Mouse (Mus musculus): ENCODE results near the gene 0610037L13Rik.

0610037L13Rik gene

GRCm38 (mm10) chr4:107920336-107920735 is 30.7 kb downstream of the 0610037L13Rik start:
- DNase-seq (ENCODE audit: low spot score), result no peak

DNA sequence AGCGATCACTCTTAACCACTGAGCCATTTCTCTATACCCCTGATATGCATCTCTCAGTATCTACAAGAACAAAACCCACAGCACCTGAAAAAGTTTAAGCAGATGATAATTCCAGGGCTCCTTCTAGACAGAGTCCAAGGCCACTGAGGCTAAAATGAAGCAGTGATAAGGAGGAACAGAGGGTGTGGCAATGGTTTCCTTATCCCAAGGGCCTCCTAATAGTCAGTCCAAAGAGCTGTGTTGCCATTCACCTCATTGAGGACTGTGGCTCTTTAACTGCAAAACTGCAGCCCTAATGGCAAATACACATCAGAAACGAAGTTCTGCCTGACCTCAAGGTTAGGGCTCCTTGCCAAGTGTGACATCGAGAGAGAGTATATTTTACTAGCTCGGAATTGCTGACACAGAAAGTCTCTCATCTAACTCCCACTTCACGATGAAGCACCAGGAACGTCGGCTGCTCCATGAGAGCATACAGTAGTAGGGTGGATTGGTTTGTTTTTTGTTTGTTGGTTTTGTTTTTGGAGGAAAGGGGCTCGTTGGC is 31.6 kb downstream of the 0610037L13Rik start:
- DNase-seq (ENCODE audit: low spot score), result peak; percentile 6

DNA sequence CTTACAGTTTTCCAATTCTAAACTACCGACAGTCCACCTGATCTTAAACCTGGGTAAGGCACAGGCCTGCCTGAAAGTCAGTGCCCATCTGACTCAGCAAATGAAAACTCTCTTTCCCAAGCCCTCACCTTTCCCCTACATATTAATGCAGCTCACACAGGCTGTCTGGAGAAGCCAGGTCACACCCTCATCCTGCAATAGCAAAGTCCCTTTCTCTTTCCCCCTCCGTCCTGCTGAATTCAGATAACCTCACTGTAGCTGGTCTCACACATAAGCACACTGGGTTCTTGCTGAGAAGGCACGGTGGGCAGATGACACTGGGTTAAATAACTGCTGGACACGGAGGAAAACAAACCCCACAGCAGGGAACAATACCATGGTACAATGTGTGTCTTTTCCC is 32.3 kb downstream of the 0610037L13Rik start:
- DNase-seq (ENCODE audit: low spot score), result no peak

- DNase-seq (ENCODE audit: low spot score), result peak; percentile 92
These were observed 33.7 kb downstream of the 0610037L13Rik start, which contains the start of gene Cpt2 for GRCm38 (mm10) chr4:107923145-107923802. Cpt2 (minus strand) TSS chr4:107923610.

GRCm38 (mm10) chr4:107923803-107924194 is 34.2 kb downstream of the 0610037L13Rik start:
- no peak for DNase-seq (ENCODE audit: low spot score)

- no peak for DNase-seq (ENCODE audit: low spot score)
These were observed 38.7 kb downstream of the 0610037L13Rik start for GRCm38 (mm10) chr4:107928269-107928668.

- no peak for DNase-seq (ENCODE audit: low spot score)
These were observed 39.1 kb downstream of the 0610037L13Rik start for GRCm38 (mm10) chr4:107928726-107929125.

DNA sequence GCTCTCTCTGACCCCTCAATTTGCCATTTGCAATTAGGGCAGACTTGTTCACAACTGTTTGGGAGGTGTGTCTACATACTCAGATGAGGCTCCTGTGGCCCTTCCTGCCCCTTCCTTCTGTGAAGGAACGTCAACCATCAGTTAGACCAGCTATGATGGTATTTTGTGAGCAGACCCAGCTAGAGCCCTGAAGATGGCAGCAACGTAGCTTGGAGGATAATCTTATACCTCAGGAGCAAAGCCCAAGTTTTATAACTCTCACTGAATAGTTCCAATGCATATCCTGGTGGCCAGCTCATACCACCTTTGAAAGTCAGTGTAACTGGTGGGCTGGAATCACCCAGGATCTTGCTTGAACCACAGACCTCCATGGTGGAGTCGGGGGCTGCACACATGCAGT is 41.8 kb downstream of the 0610037L13Rik start:
- DNase-seq (ENCODE audit: low spot score), result no peak

GRCm38 (mm10) chr4:107933239-107933638 is 43.6 kb downstream of the 0610037L13Rik start:
- no peak for DNase-seq (ENCODE audit: low spot score)

DNA sequence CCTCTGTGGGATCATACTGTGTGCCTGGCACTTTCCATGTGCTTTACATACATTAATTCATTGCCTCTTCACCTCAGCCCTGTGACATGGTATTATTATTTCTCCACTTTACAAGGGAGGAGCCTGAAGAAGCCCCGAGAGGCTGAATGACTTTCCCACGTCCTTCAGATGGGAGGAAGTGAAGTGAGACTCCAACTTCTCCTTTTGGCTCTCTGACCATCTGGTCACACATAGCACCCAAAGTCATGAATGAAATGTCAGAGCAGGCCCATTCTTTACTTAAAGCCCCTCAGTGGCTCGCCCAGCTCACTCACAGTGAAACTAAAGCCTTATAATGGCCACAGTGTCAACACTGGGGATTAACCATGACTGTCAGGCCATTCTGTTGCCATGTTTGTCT is 45.6 kb downstream of the 0610037L13Rik start:
- no peak for DNase-seq (ENCODE audit: low spot score)

DNA sequence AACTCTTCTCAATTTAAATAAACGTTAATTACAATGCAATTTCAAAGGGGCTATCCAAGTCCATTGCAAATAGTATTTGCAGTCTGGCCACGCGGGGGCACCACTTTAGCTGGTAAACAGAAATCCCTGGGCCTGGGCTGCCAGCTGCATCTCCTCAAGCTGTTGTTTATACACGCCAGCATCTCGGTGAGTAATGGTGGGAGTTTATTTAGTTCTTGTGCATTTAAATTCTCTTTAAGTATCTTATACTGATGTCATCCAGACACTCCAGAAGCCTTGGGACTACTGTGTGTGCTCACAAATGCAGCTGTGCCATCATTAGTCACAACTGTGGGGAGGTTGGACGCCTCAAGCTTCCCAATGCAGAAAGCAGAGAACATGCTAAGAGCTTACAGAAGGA is 47.7 kb downstream of the 0610037L13Rik start:
- DNase-seq (ENCODE audit: low spot score), result peak; percentile 55

GRCm38 (mm10) chr4:107938124-107938523 is 48.5 kb downstream of the 0610037L13Rik start:
- DNase-seq (ENCODE audit: low spot score), result no peak

GRCm38 (mm10) chr4:107942741-107943140 is 53.1 kb downstream of the 0610037L13Rik start:
- no peak for DNase-seq (ENCODE audit: low spot score)

DNA sequence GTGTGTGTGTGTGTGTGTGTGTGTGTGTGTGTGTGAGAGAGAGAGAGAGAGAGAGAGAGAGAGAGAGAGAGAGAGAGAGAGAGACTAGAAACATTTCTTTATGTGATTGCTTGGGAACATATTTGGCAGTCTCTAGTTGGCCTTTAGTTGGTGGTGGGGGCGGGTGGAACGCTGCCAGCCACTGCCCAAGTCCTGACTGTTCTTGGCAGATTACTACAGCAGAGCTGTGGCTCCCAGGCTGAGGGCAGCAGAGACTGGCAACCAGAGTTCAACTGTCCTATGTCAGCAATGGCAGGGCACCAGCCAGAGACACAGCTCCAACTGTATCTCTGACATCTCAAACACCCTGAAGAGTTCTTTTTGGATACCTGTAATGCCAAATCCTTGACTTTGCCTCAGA is 54.5 kb downstream of the 0610037L13Rik start:
- no peak for DNase-seq (ENCODE audit: low spot score)

All from MN1 (cell line).